Mouse (Mus musculus) liver, embryonic 14.5 days (tissue): ENCODE measurements around the gene Slbp.

Experiments
- CTCF ChIP-seq: IDR thresholded peaks from 2 replicates; pipeline ENCODE4 v1.5.1; 2016; ENCODE audit warnings: antibody characterized with exemption, low read depth, control low read depth
- EP300 ChIP-seq: IDR thresholded peaks from 2 replicates; pipeline ENCODE4 v1.6.1; 2016; ENCODE audit warnings: antibody characterized with exemption, low read depth

- TF ChIP-seq CTCF: no peak
- TF ChIP-seq EP300: no peak
These were observed 14.6 kb downstream of the Slbp start for GRCm38 (mm10) chr5:33637606-33638350.
